Mouse (Mus musculus) stomach, embryonic 15.5 days (tissue): ENCODE measurements at regions not wholly inside any gene's neighbourhood (a gene's known extent, or its start where the extent isn't known, plus 50 kb on each side); places are given as distances from the start of the nearest gene placed in this dataset.

Experiments
- ATAC-seq: fragments of 200-750 bp; cut with Nextera tagmentation; 2 replicates; pipeline ENCODE4 v1.8.0; 2017; ENCODE audit warnings: low read depth, moderate number of reproducible peaks, moderate TSS enrichment; ENCODE audit not compliant: insufficient read depth, low FRiP score
- H3K27ac ChIP-seq: fragments of 300-500 bp; sonication (generic); 2 replicates; pipeline ENCODE4 v1.5.1; 2015; ENCODE audit warnings: mild to moderate bottlenecking, inconsistent platforms
- H3K27me3 ChIP-seq: fragments of 300-500 bp; sonication (generic); replicated peaks from 2 replicates; pipeline ENCODE4 v1.6.1; 2015; ENCODE audit warnings: inconsistent platforms
- H3K36me3 ChIP-seq: fragments of 300-500 bp; sonication (generic); 2 replicates; pipeline ENCODE4 v1.6.1; 2015; ENCODE audit warnings: inconsistent platforms
- H3K4me1 ChIP-seq: fragments of 300-500 bp; sonication (generic); 2 replicates; pipeline ENCODE4 v1.6.1; 2015; ENCODE audit warnings: inconsistent platforms
- H3K4me2 ChIP-seq: fragments of 300-500 bp; sonication (generic); 2 replicates; pipeline ENCODE4 v1.6.1; 2015; ENCODE audit warnings: mild to moderate bottlenecking, inconsistent platforms
- H3K4me3 ChIP-seq: fragments of 300-500 bp; sonication (generic); replicated peaks from 2 replicates; pipeline ENCODE4 v1.5.1; 2015; ENCODE audit warnings: inconsistent platforms
- H3K9ac ChIP-seq: fragments of 300-500 bp; sonication (generic); 2 replicates; pipeline ENCODE4 v1.6.1; 2015; ENCODE audit warnings: inconsistent platforms
- H3K9me3 ChIP-seq: fragments of 300-500 bp; sonication (generic); 2 replicates; pipeline ENCODE4 v1.6.1; 2016; ENCODE audit warnings: inconsistent platforms
- WGBS: fragments of 180-500 bp; shearing (Covaris S2); methylation state at CpG from one replicate; pipeline ENCODE4 v1.1.7; 2015; 5-methylcytosine and 5-hydroxymethylcytosine counted together

DNA sequence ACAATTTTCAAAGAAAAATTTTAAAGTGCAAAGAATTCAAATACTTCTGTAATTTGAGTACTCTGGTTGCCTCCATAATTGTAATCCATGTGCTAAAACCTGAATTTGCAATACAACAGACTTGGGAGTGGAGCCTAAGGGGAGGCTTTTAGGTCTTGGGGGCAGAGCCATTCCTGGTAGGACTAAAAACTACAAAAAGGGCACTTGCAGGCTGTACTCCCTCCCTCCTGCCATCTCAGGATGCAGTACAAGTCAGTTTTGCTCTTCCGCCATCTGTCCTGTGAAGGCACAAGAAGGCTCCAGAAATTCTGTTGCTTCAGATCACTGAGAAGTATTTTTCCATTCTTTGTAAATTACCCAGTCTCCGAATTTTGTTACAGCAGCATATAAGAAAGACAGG lies 467.4 kb upstream of the Nox3 start:
- H3K27ac ChIP-seq: no peak overlapping the region
- no peak overlapping the region for H3K9ac ChIP-seq
- no peaks in the 10 kb centered on the region for H3K9me3 ChIP-seq
- H3K4me1 ChIP-seq: no peaks in the 10 kb centered on the region
- no peaks in the 10 kb centered on the region for H3K36me3 ChIP-seq
- H3K4me2 ChIP-seq: no peak overlapping the region
- no peaks in the 10 kb centered on the region for H3K27me3 ChIP-seq
- WGBS: 85% methylated on average over 2 of the region's 2 CpGs
- no peak overlapping the region for H3K4me3 ChIP-seq
- ATAC-seq: no peak

DNA sequence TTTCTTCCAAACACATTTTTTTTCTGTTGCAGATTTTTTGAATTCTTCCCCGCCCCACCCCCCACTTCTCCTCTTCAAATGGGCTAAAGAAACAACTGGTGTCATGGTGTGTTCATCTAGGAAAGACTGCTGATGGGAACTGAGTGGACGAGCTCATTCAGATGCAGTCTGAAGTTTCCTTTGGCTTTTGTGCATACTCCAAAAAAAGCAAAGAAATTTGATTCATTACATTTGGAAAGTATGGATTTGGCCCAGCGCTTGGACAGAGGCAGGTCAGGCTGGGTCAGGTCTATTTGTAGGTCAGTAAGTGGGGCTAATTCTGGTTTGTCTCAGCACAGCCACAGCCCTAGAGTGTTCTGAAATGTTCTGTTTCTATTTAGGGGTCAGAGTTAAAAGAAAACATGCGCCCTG lies 477.9 kb upstream of the Nox3 start:
- Histone ChIP-seq H3K27ac (no peak overlapping the region; the same call in 1 of the 2 replicates), H3K9me3 (no peaks in the 10 kb centered on the region), H3K27me3 (no peaks in the 10 kb centered on the region), H3K4me3 (no peak overlapping the region), H3K4me1 (no peaks in the 10 kb centered on the region), H3K9ac (no peak overlapping the region), H3K36me3 (no peaks in the 10 kb centered on the region), H3K4me2 (no peak overlapping the region)
- ATAC-seq: peak; percentile 72; the same call in 1 of the 2 replicates
- WGBS: 22% methylated on average over 4 of the region's 4 CpGs

DNA sequence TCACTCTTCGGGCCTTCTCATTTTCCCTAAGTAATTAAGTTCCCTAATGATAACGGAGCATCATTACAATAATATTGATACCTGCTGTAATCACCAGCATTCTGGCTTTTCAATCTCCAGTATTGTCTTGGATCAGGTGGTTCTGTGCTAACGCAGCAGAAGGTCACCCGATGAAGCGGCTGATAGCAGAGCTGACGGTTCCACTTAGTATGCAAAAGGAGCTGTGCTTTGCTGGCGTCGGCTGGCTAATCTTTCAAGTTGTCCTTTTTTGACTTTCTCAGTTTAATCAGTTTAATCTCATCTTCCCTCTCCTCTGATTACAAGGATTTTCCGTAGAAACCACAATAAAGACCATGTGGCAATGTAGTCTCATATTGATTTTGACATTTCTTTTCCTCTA lies 478.9 kb upstream of the Nox3 start:
- no peak overlapping the region for H3K9ac ChIP-seq
- no peaks in the 10 kb centered on the region for H3K36me3 ChIP-seq
- WGBS: 79% methylated on average over 9 of the region's 9 CpGs
- H3K4me3 ChIP-seq: no peak overlapping the region
- no peaks in the 10 kb centered on the region for H3K9me3 ChIP-seq
- H3K4me2 ChIP-seq: no peak overlapping the region
- H3K27ac ChIP-seq: no peak overlapping the region
- no peaks in the 10 kb centered on the region for H3K4me1 ChIP-seq
- no peaks in the 10 kb centered on the region for H3K27me3 ChIP-seq
- no peak for ATAC-seq

DNA sequence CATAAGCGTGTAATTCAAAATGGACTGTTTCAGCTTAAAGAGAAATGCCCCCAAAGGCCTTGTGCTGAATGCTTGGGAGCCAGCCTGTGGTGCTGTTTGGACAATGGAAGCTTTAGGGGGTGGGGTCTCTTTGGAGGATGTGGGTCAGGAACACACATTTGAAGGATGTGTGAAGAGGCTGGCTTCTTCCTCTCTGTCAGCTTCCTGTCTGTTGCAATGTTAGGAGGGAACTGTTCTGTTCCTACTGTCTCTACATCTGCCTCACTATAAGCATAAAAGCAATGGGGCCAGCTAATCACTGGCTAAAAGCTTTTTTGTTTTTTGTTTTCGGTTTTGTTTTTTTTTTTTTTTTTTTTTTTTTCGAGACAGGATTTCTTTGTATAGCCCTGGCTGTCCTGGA lies 480.5 kb upstream of the Nox3 start:
- H3K27me3 ChIP-seq: no peaks in the 10 kb centered on the region
- H3K4me3 ChIP-seq: no peak overlapping the region
- ATAC-seq: no peak
- no peak overlapping the region for H3K27ac ChIP-seq
- H3K9ac ChIP-seq: no peak overlapping the region
- H3K36me3 ChIP-seq: no peaks in the 10 kb centered on the region
- 70% methylated on average over 3 of the region's 3 CpGs for WGBS
- no peaks in the 10 kb centered on the region for H3K4me1 ChIP-seq
- H3K9me3 ChIP-seq: no peaks in the 10 kb centered on the region
- no peak overlapping the region for H3K4me2 ChIP-seq

DNA sequence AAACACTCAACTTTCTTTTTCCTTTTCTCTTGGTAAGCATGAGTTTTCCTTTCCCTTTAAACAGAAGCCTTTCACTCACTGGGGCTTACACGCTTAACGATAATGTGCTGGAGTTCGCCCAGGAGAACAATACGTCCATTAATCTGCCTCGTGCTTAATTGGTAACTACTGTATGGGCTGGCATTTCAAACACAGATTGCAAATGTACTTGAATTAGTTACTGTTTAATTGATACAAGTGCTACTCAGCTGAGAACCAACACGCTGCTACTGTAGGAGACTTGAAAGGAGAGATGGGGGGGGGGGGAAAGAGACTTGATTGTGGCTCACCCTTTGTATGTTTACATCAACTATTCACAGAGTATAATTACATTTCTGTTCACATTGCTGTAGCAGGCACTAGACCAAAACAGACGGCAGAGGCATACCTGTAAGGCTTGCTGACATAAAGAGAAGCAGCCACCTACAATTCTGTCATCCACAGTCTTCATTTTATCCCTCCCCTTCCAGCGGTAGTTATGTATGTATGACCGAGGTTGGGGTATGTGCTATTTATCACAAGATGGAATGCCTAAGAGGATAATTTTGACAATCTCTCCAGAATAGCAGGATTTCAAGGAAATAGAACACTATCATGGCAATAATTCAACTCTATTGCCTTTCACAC lies 481.6 kb upstream of the Nox3 start:
- Histone ChIP-seq H3K4me2 (no peak overlapping the region), H3K4me1 (no peaks in the 10 kb centered on the region), H3K27me3 (no peaks in the 10 kb centered on the region), H3K36me3 (no peaks in the 10 kb centered on the region), H3K4me3 (no peak overlapping the region), H3K27ac (no peak overlapping the region), H3K9ac (no peak overlapping the region), H3K9me3 (no peaks in the 10 kb centered on the region)
- WGBS: 42% methylated on average over 9 of the region's 9 CpGs
- ATAC-seq: peak; percentile 50; the same call in 1 of the 2 replicates

DNA sequence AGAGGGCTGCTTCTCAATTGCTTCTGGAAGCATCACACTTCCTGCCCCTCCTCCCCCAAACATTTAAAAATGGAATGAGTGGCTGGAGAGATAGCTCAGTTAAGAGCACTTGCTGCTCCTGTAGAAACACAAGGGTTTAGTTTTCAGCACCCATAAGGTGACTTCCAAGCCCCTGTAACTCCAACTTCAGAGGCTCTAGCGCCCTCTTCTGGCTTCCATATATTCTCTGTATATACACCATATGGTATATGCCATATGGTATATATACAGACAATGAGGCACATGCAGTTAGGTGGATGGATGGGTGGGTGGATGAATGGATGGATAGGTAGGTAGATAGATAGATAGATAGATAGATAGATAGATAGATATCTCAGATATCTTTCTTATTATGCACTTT lies 483.2 kb upstream of the Nox3 start:
- H3K4me3 ChIP-seq: no peak overlapping the region
- WGBS: 57% methylated on average over 1 of the region's 1 CpGs
- no peaks in the 10 kb centered on the region for H3K27me3 ChIP-seq
- H3K4me2 ChIP-seq: no peak overlapping the region
- ATAC-seq: no peak
- H3K9me3 ChIP-seq: no peaks in the 10 kb centered on the region
- H3K4me1 ChIP-seq: no peaks in the 10 kb centered on the region
- H3K9ac ChIP-seq: no peak overlapping the region
- H3K36me3 ChIP-seq: no peaks in the 10 kb centered on the region
- H3K27ac ChIP-seq: no peak overlapping the region

DNA sequence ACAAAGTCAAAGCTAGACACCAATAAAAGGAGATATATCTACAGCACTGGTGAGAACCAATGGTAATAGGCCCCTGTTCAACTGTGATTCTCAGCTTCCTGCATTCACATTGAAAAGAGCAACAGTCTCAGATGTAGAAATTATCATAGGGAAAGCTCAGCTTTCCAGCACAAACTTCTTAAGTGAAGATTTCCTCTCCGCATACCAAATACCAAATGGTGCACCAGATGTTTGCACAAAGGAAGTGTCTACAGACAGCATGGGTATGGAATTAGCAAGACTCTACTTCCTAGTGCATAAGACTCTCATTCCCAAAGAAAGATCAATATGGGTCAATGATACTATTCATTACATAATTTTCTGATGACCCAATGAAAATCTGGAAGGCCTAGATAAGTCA lies 486.0 kb upstream of the Nox3 start:
- WGBS: 91% methylated on average over 1 of the region's 1 CpGs

DNA sequence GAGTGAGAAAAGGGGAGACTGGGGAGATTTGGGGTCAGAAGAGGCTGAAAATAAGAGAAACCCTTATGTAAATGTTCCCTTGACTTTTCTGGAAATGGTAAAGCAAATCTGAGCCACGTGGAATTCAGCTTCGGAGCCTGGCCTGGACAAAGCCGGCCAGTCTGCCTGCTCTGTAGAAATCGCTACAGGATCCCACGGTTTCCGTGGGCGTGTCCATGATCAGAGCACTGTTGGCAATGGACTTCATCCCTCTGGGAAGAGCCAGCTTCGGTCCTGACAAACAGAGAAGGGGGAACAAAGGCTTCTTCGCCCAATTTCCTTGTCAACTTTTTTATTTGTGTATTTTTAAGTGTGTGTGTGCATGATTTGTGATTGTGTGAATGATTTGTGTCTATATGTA lies 490.7 kb upstream of the Nox3 start:
- H3K9ac ChIP-seq: no peak overlapping the region
- no peak for ATAC-seq
- no peak overlapping the region for H3K4me3 ChIP-seq
- H3K36me3 ChIP-seq: no peaks in the 10 kb centered on the region
- 52% methylated on average over 9 of the region's 9 CpGs for WGBS
- H3K9me3 ChIP-seq: no peaks in the 10 kb centered on the region
- H3K4me2 ChIP-seq: no peak overlapping the region
- H3K27ac ChIP-seq: no peak overlapping the region
- H3K27me3 ChIP-seq: no peaks in the 10 kb centered on the region
- no peaks in the 10 kb centered on the region for H3K4me1 ChIP-seq

More for the DNA sequence above, 486.0 kb upstream of the Nox3 start:
- no peak overlapping the region for H3K9ac ChIP-seq
- no peaks in the 10 kb centered on the region for H3K9me3 ChIP-seq
- ATAC-seq: no peak
- H3K4me2 ChIP-seq: no peak overlapping the region
- H3K4me1 ChIP-seq: no peaks in the 10 kb centered on the region
- H3K27ac ChIP-seq: no peak overlapping the region
- H3K36me3 ChIP-seq: no peaks in the 10 kb centered on the region
- H3K27me3 ChIP-seq: no peaks in the 10 kb centered on the region
- H3K4me3 ChIP-seq: no peak overlapping the region

DNA sequence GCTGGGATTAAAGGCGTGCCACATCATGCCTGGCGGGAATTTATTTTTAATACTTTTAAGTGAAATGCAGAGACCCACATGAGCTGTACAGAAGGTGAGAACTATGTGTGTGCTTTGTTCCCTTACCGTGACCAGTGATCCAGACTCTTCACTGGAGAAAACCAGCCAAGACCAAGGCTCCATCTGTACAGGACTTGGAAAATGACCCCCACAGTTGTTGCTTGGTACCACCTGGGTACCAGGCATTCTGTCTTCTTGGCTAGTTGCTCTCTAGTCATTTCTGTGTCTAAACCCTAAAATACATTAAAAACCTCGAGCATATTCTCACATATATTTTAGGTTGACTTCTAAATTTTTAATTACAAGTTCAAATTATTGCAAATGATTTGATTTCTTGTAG lies 491.5 kb upstream of the Nox3 start:
- Histone ChIP-seq H3K36me3 (no peaks in the 10 kb centered on the region), H3K4me1 (no peaks in the 10 kb centered on the region), H3K9ac (no peak overlapping the region), H3K27ac (no peak overlapping the region), H3K4me3 (no peak overlapping the region), H3K4me2 (no peak overlapping the region), H3K27me3 (no peaks in the 10 kb centered on the region), H3K9me3 (no peaks in the 10 kb centered on the region)
- no peak for ATAC-seq
- 92% methylated on average over 4 of the region's 4 CpGs for WGBS

DNA sequence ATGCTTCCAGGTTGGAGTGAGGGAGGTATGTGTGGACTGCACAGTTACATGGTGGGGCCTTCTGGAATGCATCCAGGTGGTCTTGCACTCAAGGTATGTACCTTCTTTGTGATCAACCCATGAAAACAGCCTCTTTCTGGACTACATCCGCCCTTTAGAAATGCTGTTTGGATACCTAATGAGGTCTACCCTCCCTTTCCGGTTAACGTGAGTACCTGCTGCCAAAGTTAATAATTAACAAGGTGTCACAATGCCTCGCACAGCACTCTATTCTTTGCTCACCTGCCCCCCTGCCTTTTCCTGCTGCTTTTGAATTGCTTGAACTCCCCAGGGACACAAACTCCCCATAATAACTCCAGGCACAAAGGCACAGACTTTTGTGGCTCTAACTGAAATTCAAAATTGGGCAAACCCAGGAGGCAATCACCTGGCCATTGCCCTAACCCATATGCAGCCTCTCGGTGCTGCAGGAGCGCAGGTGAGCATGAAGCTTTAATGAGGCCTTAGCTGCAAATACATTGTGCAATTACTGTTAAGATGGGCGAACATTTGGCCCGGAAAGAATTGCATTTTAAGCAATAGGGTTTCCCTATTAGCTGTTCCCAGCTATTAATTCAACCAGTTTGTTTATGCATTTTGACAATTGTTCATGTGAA lies 500.9 kb upstream of the Nox3 start:
- ATAC-seq: peak; percentile 80
- Histone ChIP-seq H3K9ac (no peak overlapping the region), H3K27ac (peak overlapping the region; percentile 36; the same call in 1 of the 2 replicates), H3K36me3 (no peaks in the 10 kb centered on the region), H3K4me1 (peaks cover 14% of the 10 kb centered on the region; the same call in 1 of the 2 replicates), H3K4me2 (0 out of 2 replicates have a peak overlapping the region, but pooled peaks have one; percentile 5), H3K4me3 (no peak overlapping the region), H3K27me3 (no peaks in the 10 kb centered on the region), H3K9me3 (no peaks in the 10 kb centered on the region)
- whole genome bisulfite sequencing: 58% methylated on average over 8 of the region's 8 CpGs

DNA sequence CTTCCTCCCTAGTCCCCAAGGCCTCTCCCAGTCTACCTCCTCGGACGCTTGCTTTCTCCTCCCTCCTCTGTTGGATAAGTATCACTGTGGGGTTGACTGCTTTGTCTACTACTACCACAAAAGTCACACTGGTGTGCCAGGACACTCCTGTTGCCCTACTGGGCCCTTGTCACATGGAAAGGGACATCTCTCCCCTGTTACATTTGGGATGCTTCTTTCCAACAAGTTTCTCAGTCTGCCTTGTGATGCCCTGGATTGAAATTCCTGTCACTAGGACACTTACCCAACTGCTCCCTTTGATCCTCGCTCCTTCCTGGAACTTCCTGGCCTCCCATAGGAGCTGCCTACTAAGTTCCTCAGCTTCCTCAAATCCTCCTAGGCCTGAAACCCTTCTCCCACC lies 501.9 kb upstream of the Nox3 start:
- 72% methylated on average over 3 of the region's 3 CpGs for WGBS
- H3K27me3 ChIP-seq: no peaks in the 10 kb centered on the region
- H3K4me1 ChIP-seq: peaks cover 14% of the 10 kb centered on the region; the same call in 1 of the 2 replicates

DNA sequence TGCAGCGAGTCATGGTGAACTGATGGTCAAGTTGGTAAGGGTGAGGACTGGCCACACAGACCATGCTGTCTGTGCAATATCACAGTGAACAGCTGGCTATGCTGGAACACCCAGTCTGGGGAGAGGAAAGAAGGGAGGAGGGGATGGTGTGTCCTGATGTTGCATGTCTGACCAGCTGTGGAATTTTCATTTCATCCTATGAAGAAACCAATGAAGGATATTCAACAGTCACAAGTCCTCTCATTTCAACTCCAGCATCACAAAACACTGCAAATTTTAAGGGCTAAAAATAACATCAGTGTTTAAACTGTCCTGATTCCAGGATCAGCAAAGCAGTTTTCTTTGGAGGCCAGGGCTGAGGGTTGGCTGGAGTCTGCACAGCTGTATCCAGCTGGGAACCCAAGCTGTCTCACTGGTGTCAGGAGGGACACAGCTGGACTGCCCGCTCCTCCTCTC lies 503.7 kb upstream of the Nox3 start:
- peaks cover 14% of the 10 kb centered on the region; the same call in 1 of the 2 replicates for H3K4me1 ChIP-seq
- peak; percentile 85 for ATAC-seq
- WGBS: 45% methylated on average over 2 of the region's 2 CpGs

More for the DNA sequence above, 501.9 kb upstream of the Nox3 start:
- no peak for ATAC-seq
- Histone ChIP-seq H3K36me3 (no peaks in the 10 kb centered on the region), H3K4me2 (no peak overlapping the region), H3K9ac (no peak overlapping the region), H3K4me3 (no peak overlapping the region), H3K27ac (no peak overlapping the region), H3K9me3 (no peaks in the 10 kb centered on the region)

More for the DNA sequence above, 503.7 kb upstream of the Nox3 start:
- no peak overlapping the region for H3K4me3 ChIP-seq
- H3K9me3 ChIP-seq: no peaks in the 10 kb centered on the region
- peak overlapping the region; percentile 78 for H3K27ac ChIP-seq
- H3K36me3 ChIP-seq: no peaks in the 10 kb centered on the region
- H3K27me3 ChIP-seq: no peaks in the 10 kb centered on the region
- no peak overlapping the region for H3K4me2 ChIP-seq
- H3K9ac ChIP-seq: no peak overlapping the region
